Mouse (Mus musculus): ENCODE data around the gene Srsf10. TPM values are rescaled to one million over a fixed set of nuclear protein-coding genes. Genes with fewer than 3 reads are reported as not detected.

Srsf10 gene
- polyA plus RNA-seq, 1 experiment, result 68.0 TPM

GRCm38 (mm10) chr4:135872015-135872414, 16.5 kb downstream of the Srsf10 start:
- 44% methylated on average over 3 of the region's 3 CpGs for WGBS
- Histone ChIP-seq H3K27ac (ENCODE audit: insufficient read depth, low read length) (no peak overlapping the region), H3K4me3 (ENCODE audit: extremely low read depth, insufficient read depth, insufficient read length) (peak overlapping the region; percentile 66), H3K36me3 (ENCODE audit: control insufficient read depth, insufficient read depth, low read length) (peaks cover 18% of the 10 kb centered on the region), H3K27me3 (ENCODE audit: control insufficient read depth, insufficient read depth, low read length) (no peaks in the 10 kb centered on the region), H3K4me1 (ENCODE audit: control insufficient read depth, insufficient read depth, insufficient read length) (peaks cover 27% of the 10 kb centered on the region)
- no peak for DNase-seq (ENCODE audit: low read depth in 1 of 2, low spot score in 2 of 2)
- TF ChIP-seq POLR2A (IDR thresholded peaks at IDR 0.05; ENCODE audit: low read depth, low read length), result no peak
- TF ChIP-seq CTCF (IDR thresholded peaks at IDR 0.05; ENCODE audit: extremely low read depth, insufficient read depth, insufficient read length, insufficient replicate concordance), result no peak

- H3K27me3 ChIP-seq (ENCODE audit: control insufficient read depth, insufficient read depth, low read length), result no peaks in the 10 kb centered on the region
- DNase-seq (ENCODE audit: low read depth in 1 of 2, low spot score in 2 of 2), result no peak
- H3K4me1 ChIP-seq (ENCODE audit: control insufficient read depth, insufficient read depth, insufficient read length), result peaks cover 28% of the 10 kb centered on the region
- H3K36me3 ChIP-seq (ENCODE audit: control insufficient read depth, insufficient read depth, low read length), result peaks cover 18% of the 10 kb centered on the region
- TF ChIP-seq POLR2A (IDR thresholded peaks at IDR 0.05; ENCODE audit: low read depth, low read length) (no peak), CTCF (IDR thresholded peaks at IDR 0.05; ENCODE audit: extremely low read depth, insufficient read depth, insufficient read length, insufficient replicate concordance) (no peak)
- H3K4me3 ChIP-seq (ENCODE audit: extremely low read depth, insufficient read depth, insufficient read length), result peak overlapping the region; percentile 66
- 3% methylated on average over 17 of the region's 17 CpGs for WGBS
- peak overlapping the region; percentile 97 for H3K27ac ChIP-seq (ENCODE audit: insufficient read depth, low read length)
These were observed 17.2 kb downstream of the Srsf10 start for GRCm38 (mm10) chr4:135872589-135873391.

- peaks cover 18% of the 10 kb centered on the region for H3K36me3 ChIP-seq (ENCODE audit: control insufficient read depth, insufficient read depth, low read length)
- peak; percentile 83 to 84 for DNase-seq (ENCODE audit: low read depth in 1 of 2, low spot score in 2 of 2)
- no peak; the same call in none of the 2 replicates for TF ChIP-seq POLR2A (IDR thresholded peaks at IDR 0.05; ENCODE audit: low read depth, low read length)
- TF ChIP-seq CTCF (IDR thresholded peaks at IDR 0.05; ENCODE audit: extremely low read depth, insufficient read depth, insufficient read length, insufficient replicate concordance), result no peak
- under 1% methylated on average over 58 of the region's 60 CpGs for WGBS
- H3K4me1 ChIP-seq (ENCODE audit: control insufficient read depth, insufficient read depth, insufficient read length), result peaks cover 30% of the 10 kb centered on the region
- no peaks in the 10 kb centered on the region for H3K27me3 ChIP-seq (ENCODE audit: control insufficient read depth, insufficient read depth, low read length)
- H3K27ac ChIP-seq (ENCODE audit: insufficient read depth, low read length), result peak within 1 kb of the TSS; percentile 97
- H3K4me3 ChIP-seq (ENCODE audit: extremely low read depth, insufficient read depth, insufficient read length), result peak within 1 kb of the TSS; percentile 73
These were observed 18.1 kb downstream of the Srsf10 start, which contains the start of gene Pnrc2 for GRCm38 (mm10) chr4:135873526-135874202. Gene Pnrc2, minus strand, starts transcription at chr4:135873850.

- H3K4me3 ChIP-seq (ENCODE audit: extremely low read depth, insufficient read depth, insufficient read length), result no peak overlapping the region
- H3K4me1 ChIP-seq (ENCODE audit: control insufficient read depth, insufficient read depth, insufficient read length), result peaks cover 30% of the 10 kb centered on the region
- no peak for DNase-seq (ENCODE audit: low read depth in 1 of 2, low spot score in 2 of 2)
- WGBS, result 63% methylated on average over 10 of the region's 10 CpGs
- H3K27ac ChIP-seq (ENCODE audit: insufficient read depth, low read length), result peak overlapping the region; percentile 97
- TF ChIP-seq CTCF (IDR thresholded peaks at IDR 0.05; ENCODE audit: extremely low read depth, insufficient read depth, insufficient read length, insufficient replicate concordance) (no peak), POLR2A (IDR thresholded peaks at IDR 0.05; ENCODE audit: low read depth, low read length) (no peak)
- no peaks in the 10 kb centered on the region for H3K27me3 ChIP-seq (ENCODE audit: control insufficient read depth, insufficient read depth, low read length)
- H3K36me3 ChIP-seq (ENCODE audit: control insufficient read depth, insufficient read depth, low read length), result peaks cover 14% of the 10 kb centered on the region
These were observed 19.3 kb downstream of the Srsf10 start for GRCm38 (mm10) chr4:135874564-135875535.

GRCm38 (mm10) chr4:135875546-135875945, 20.0 kb downstream of the Srsf10 start:
- peak overlapping the region; percentile 97 for H3K27ac ChIP-seq (ENCODE audit: insufficient read depth, low read length)
- no peak overlapping the region for H3K4me3 ChIP-seq (ENCODE audit: extremely low read depth, insufficient read depth, insufficient read length)
- DNase-seq (ENCODE audit: low read depth in 1 of 2, low spot score in 2 of 2), result no peak
- TF ChIP-seq POLR2A (IDR thresholded peaks at IDR 0.05; ENCODE audit: low read depth, low read length) (no peak), CTCF (IDR thresholded peaks at IDR 0.05; ENCODE audit: extremely low read depth, insufficient read depth, insufficient read length, insufficient replicate concordance) (no peak)
- H3K27me3 ChIP-seq (ENCODE audit: control insufficient read depth, insufficient read depth, low read length), result no peaks in the 10 kb centered on the region
- peaks cover 12% of the 10 kb centered on the region for H3K36me3 ChIP-seq (ENCODE audit: control insufficient read depth, insufficient read depth, low read length)
- peaks cover 30% of the 10 kb centered on the region for H3K4me1 ChIP-seq (ENCODE audit: control insufficient read depth, insufficient read depth, insufficient read length)
- 13% methylated on average over 7 of the region's 7 CpGs for WGBS

GRCm38 (mm10) chr4:135875991-135876582, 20.5 kb downstream of the Srsf10 start:
- Histone ChIP-seq H3K27me3 (ENCODE audit: control insufficient read depth, insufficient read depth, low read length) (no peaks in the 10 kb centered on the region), H3K36me3 (ENCODE audit: control insufficient read depth, insufficient read depth, low read length) (peaks cover 9% of the 10 kb centered on the region), H3K27ac (ENCODE audit: insufficient read depth, low read length) (peak overlapping the region; percentile 97), H3K4me1 (ENCODE audit: control insufficient read depth, insufficient read depth, insufficient read length) (peaks cover 28% of the 10 kb centered on the region; the same call in 1 of the 2 replicates), H3K4me3 (ENCODE audit: extremely low read depth, insufficient read depth, insufficient read length) (peak overlapping the region; percentile 25; the same call in 1 of the 2 replicates)
- 2% methylated on average over 9 of the region's 9 CpGs for WGBS
- peak; percentile 64 to 77 for DNase-seq (ENCODE audit: low read depth in 1 of 2, low spot score in 2 of 2)
- TF ChIP-seq CTCF (IDR thresholded peaks at IDR 0.05; ENCODE audit: extremely low read depth, insufficient read depth, insufficient read length, insufficient replicate concordance) (no peak), POLR2A (IDR thresholded peaks at IDR 0.05; ENCODE audit: low read depth, low read length) (0 out of 2 replicates have a peak, but pooled peaks have one; percentile 2)
